Mouse (Mus musculus) erythroblast, adult 5-6 weeks (primary cell): ENCODE data around the gene Adamts17. TPM values are rescaled to one million over a fixed set of nuclear protein-coding genes. Genes with fewer than 3 reads are reported as not detected.

Experiments used
- ATAC-seq: replicated peaks from 2 replicates; pipeline ENCODE4 v1.8.0; 2016; ENCODE audit warnings: moderate number of reproducible peaks, mild to moderate bottlenecking, moderate TSS enrichment, inconsistent platforms; ENCODE audit not compliant: poor library complexity, low FRiP score, severe bottlenecking
- total RNA-seq, 2 experiments: library from RNA; stranded (forward) in 1 of 2; stranded (reverse) in 1 of 2; fragments of 150-400 nt in 1 of 2; fragments of 200-764, 138-1000 nt in 1 of 2; gene quantifications; 2 replicates each; pipeline versions ENCODE4 v1.2.3 to v1.2.4; 2015 to 2017; ENCODE audit warnings: low replicate concordance in 2 of 2

Adamts17 gene
- total RNA-seq, 2 experiments from 2014 or later = not detected

- no peak for ATAC-seq
Measured at GRCm38 (mm10) chr7:66842021-66842420, 2.5 kb downstream of the Adamts17 start.

GRCm38 (mm10) chr7:66843846-66844245, 4.3 kb downstream of the Adamts17 start:
- no peak for ATAC-seq

GRCm38 (mm10) chr7:66846582-66846981, 7.0 kb downstream of the Adamts17 start:
- ATAC-seq = no peak

- no peak for ATAC-seq
Measured at GRCm38 (mm10) chr7:66847299-66847698, 7.8 kb downstream of the Adamts17 start.

GRCm38 (mm10) chr7:66849316-66849715, 9.8 kb downstream of the Adamts17 start:
- no peak for ATAC-seq

- ATAC-seq = no peak
Measured at GRCm38 (mm10) chr7:66852164-66852563, 12.6 kb downstream of the Adamts17 start.

- no peak for ATAC-seq
Measured at GRCm38 (mm10) chr7:66857610-66858009, 18.1 kb downstream of the Adamts17 start.

- ATAC-seq = no peak
Measured at GRCm38 (mm10) chr7:66858247-66859075, 18.9 kb downstream of the Adamts17 start.

- no peak for ATAC-seq
Measured at GRCm38 (mm10) chr7:66859220-66859619, 19.7 kb downstream of the Adamts17 start.

- ATAC-seq = no peak
Measured at GRCm38 (mm10) chr7:66866944-66867718, 27.6 kb downstream of the Adamts17 start.

GRCm38 (mm10) chr7:66867719-66868501, 28.4 kb downstream of the Adamts17 start:
- ATAC-seq = no peak

GRCm38 (mm10) chr7:66871520-66871919, 32.0 kb downstream of the Adamts17 start:
- no peak for ATAC-seq

GRCm38 (mm10) chr7:66871940-66872511, 32.5 kb downstream of the Adamts17 start:
- ATAC-seq = no peak

- ATAC-seq = no peak
Measured at GRCm38 (mm10) chr7:66873235-66873634, 33.7 kb downstream of the Adamts17 start.

GRCm38 (mm10) chr7:66891431-66891830, 51.9 kb downstream of the Adamts17 start:
- ATAC-seq = no peak

- ATAC-seq = no peak
Measured at GRCm38 (mm10) chr7:66892096-66892495, 52.6 kb downstream of the Adamts17 start.

- no peak for ATAC-seq
Measured at GRCm38 (mm10) chr7:66902376-66902775, 62.8 kb downstream of the Adamts17 start.

GRCm38 (mm10) chr7:66903014-66903413, 63.5 kb downstream of the Adamts17 start:
- no peak for ATAC-seq

- ATAC-seq = no peak
Measured at GRCm38 (mm10) chr7:66905941-66906340, 66.4 kb downstream of the Adamts17 start.

- ATAC-seq = no peak
Measured at GRCm38 (mm10) chr7:66912866-66913265, 73.3 kb downstream of the Adamts17 start.
